Mouse (Mus musculus): ENCODE results near the gene Arid3b.
A peak's percentile ranks its signal among the peaks of the same experiment; 100 is the strongest.
"Not testable (repeated sequence)": the region's sequence is repeated elsewhere in the genome, so short reads cannot be mapped to it uniquely, and the experiment has no call there.

Arid3b gene

DNA sequence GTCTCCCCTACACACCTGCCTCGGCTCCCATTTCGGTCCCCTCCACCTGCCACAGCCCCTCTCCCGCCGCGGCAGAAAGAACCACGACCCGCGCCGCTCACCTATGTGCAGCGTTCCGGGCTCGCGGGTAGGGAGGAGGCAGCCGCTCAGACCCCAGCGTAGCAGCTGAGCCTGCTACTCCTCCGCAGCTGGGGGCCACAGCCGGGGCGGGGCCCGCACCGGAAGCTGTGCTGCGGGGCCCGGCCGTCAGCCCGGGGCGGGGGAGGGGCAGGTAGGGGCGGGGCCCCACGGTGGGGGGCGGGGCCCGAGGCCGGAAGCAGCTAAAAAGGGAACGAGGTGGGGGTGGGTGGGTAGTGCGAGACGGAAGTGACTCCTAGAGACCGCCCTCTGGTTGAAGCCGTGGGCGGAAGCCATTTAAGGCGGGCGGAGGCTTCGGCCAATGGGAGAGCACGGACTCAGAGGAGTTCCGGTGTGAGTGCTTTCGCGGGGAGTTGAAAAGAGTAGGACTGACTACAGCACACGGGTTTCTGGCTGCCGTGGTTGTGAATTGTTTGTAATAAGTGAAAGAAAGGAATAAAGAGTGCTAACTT lies at the start of gene Arid3b:
Gene Arid3b (minus strand): TSS at position 213 of the 590 bp plus-strand sequence.
- DNase-seq (ENCODE audit: low spot score): peak; percentile 78

- no peak for DNase-seq (ENCODE audit: low spot score)
These were observed 46.8 kb upstream of the Arid3b start for GRCm38 (mm10) chr9:57883413-57883812.

GRCm38 (mm10) chr9:57881781-57882180 lies 45.2 kb upstream of the Arid3b start:
- not testable (repeated sequence) for DNase-seq (ENCODE audit: low spot score)

- no peak for DNase-seq (ENCODE audit: low spot score)
These were observed 43.7 kb upstream of the Arid3b start for GRCm38 (mm10) chr9:57880278-57880677.

GRCm38 (mm10) chr9:57879213-57879612 lies 42.6 kb upstream of the Arid3b start:
- DNase-seq (ENCODE audit: low spot score): no peak

DNA sequence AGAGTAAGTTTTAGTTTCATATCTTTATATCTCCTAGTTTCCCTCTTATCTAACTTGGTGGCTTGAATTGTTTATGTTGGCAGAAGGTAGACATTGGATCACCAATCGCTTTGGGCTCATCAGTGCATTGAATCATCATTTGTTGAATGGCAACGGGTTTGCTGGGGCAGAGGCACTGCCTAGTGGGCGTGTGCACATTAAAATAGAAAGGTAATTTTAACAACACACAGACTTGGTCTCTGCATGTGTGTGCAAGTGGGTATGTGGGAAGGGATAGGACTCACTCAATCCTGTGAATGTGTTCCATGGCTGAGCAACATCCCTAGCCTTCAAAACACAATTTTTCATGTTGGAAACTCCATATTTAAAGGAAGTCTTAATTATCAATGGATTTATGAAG lies 38.4 kb upstream of the Arid3b start:
- no peak for DNase-seq (ENCODE audit: low spot score)

- DNase-seq (ENCODE audit: low spot score): no peak
These were observed 37.5 kb upstream of the Arid3b start for GRCm38 (mm10) chr9:57874134-57874533.

- DNase-seq (ENCODE audit: low spot score): no peak
These were observed 33.8 kb upstream of the Arid3b start for GRCm38 (mm10) chr9:57870273-57870816.

GRCm38 (mm10) chr9:57868767-57869166 lies 32.2 kb upstream of the Arid3b start:
- no peak for DNase-seq (ENCODE audit: low spot score)

DNA sequence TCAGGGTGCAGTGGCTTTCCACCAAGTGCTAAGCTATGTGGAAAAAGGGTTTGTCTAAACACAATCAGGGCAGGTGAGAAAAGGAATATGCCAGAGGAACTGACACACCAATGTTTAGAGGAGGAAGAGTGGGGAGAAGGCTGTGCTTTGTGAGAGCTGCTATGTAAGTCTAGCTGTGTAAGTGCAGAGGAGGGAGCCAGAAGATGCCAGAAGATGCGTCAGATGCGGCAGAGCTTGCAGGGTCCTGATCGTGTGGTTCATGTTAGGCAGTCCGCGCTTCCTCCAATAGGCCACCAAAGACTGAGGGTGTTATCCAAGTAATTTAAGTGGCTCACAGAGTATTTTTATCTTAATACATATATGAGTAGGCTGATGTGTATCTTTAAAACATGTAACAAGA lies 31.3 kb upstream of the Arid3b start:
- DNase-seq (ENCODE audit: low spot score): no peak

GRCm38 (mm10) chr9:57867236-57867635 lies 30.6 kb upstream of the Arid3b start:
- no peak for DNase-seq (ENCODE audit: low spot score)

DNA sequence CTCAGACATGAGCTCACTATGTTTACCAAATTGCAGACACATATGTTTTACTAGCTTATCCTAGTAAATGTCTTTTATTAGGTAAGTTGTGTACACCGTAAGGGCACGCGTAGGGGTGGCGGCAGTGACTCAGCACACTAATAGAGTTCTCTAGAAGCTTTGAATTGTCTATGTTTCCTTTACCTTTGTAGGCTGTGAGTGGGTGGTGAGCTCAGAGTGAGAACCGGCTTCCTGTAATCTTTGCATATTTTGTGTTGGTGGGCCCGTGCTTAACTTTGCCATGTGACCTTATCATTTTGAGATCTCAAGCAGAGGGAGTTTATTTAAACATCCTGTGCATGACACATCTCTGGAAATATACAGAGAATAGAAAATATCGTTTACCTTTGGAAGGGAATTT lies 29.9 kb upstream of the Arid3b start:
- DNase-seq (ENCODE audit: low spot score): no peak

DNA sequence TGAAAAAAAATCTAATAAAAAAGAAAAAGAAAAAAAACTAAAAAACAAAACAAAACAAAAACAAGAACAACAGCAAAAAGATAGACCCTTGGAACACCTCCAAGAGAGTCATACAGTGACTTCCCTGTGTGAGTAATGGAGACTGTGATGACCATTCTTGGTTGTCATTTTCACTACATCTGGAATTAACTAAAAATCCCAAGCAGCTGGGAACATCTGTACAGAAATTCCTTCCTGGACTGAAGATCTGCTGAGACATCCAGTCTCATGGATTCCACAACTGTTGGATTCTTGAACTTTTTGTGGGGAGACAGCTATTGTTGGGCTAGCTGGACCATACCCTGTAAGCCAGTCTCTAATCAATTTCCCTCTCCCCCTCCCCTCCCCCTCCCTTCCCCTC lies 27.7 kb upstream of the Arid3b start:
- DNase-seq (ENCODE audit: low spot score): no peak

- DNase-seq (ENCODE audit: low spot score): peak; percentile 28
These were observed 25.4 kb upstream of the Arid3b start for GRCm38 (mm10) chr9:57861951-57862471.

GRCm38 (mm10) chr9:57856456-57856855 lies 19.9 kb upstream of the Arid3b start:
- no peak for DNase-seq (ENCODE audit: low spot score)

- DNase-seq (ENCODE audit: low spot score): no peak
These were observed 17.7 kb upstream of the Arid3b start for GRCm38 (mm10) chr9:57854280-57854679.

- no peak for DNase-seq (ENCODE audit: low spot score)
These were observed 2.4 kb upstream of the Arid3b start for GRCm38 (mm10) chr9:57839032-57839431.

GRCm38 (mm10) chr9:57835841-57836514 lies 615 bp downstream of the Arid3b start:
- DNase-seq (ENCODE audit: low spot score): no peak

DNA sequence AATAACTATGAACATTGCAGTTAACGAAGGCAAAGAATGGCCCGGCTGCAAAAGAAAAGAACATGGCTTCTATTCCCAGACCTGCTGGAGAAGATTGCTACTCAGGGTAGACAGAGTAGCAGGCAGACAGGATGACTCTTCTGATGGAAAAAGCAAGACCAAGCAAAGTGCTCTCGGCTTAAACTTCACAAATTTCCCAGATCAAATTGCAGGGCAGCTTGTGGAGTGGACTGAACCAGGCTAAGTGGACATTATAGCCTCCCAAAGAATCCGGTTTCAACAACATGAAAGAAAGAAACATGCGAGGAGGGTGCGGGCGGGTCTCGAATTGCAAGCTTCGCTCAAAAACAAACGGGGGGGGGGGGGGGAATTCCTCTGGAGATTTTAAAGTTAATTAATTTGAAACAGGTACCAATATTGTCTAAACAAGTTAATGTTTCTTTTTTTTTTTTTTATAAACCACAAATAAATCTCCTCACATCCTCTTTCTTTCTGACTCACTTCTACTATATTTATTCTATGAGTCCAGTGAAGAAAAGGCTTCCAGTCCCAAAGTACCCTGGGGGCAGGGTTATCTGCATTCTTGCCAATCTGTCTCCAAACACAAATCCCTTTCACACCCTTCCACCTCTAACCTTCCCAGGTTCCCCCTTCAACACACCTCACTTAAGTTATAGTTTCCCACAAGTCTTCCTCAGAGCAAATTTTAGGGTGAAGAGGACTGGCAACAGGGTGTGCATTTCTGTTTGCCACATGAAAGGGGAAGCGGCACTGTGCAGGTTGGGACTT lies 1.8 kb downstream of the Arid3b start:
- no peak for DNase-seq (ENCODE audit: low spot score)

- no peak for DNase-seq (ENCODE audit: low spot score)
These were observed 2.7 kb downstream of the Arid3b start for GRCm38 (mm10) chr9:57833762-57834471.

DNA sequence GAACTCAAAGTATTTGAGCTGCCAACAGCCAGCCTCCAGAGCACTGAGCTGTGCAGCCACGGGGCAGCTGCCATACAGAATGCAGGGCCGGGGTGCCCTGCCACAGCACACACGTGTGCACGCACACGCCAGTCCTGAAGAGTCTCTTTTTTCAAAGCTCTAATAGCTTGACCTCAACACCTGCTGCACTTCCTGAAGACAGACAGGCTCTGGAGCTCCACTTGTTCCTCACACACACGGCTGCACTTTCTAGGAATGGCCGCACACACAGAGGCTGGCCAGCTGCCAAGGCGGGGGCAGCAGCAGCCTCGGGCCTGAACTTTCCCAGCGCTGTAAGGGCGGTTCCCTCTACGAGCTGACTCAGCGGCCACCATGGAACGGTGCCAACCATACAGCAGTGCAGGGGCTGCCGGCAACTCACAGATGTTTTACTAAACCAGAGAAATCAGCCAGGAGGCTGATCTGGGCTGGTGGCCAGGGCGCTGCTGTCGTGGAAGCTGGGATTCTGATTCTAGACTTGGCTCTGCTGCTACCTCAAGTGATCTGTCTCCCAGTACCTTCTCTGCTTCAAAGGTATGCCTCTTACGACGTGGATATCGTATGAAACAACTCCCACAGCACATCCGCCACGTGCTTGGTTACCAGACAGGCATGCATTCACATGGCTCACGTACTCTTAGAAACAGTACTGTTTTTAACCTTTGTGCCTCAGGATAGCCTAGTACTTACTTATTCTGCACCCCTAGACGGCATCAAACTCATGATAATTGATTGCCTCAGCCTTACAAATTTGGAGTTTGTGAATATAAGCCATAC lies 5.1 kb downstream of the Arid3b start:
- DNase-seq (ENCODE audit: low spot score): peak; percentile 96
